Mouse (Mus musculus): ENCODE measurements around the gene Sfxn2.

Sfxn2 gene

GRCm38 (mm10) chr19:46572951-46573937, at the start of gene Sfxn2, which contains the start of gene Arl3:
TSS of gene Sfxn2 (plus strand) at chr19:46573365.
TSS of gene Arl3 (minus strand) at chr19:46573198.
- DNase-seq = peak; percentile 97

- peak; percentile 86 for DNase-seq
Observed at GRCm38 (mm10) chr19:46523480-46524151, 49.5 kb upstream of the Sfxn2 start.

GRCm38 (mm10) chr19:46524152-46524544, 49.0 kb upstream of the Sfxn2 start:
- no peak for DNase-seq

- peak; percentile 92 for DNase-seq
Observed at GRCm38 (mm10) chr19:46524601-46525321, 48.4 kb upstream of the Sfxn2 start.

- peak; percentile 36 for DNase-seq
Observed at GRCm38 (mm10) chr19:46525691-46526631, 47.2 kb upstream of the Sfxn2 start.

GRCm38 (mm10) chr19:46527632-46528528, 45.3 kb upstream of the Sfxn2 start:
- no peak for DNase-seq

GRCm38 (mm10) chr19:46528529-46529213, 44.5 kb upstream of the Sfxn2 start:
- DNase-seq = peak; percentile 89

- peak; percentile 22 for DNase-seq
Observed at GRCm38 (mm10) chr19:46529601-46530448, 43.3 kb upstream of the Sfxn2 start.

GRCm38 (mm10) chr19:46530449-46530990, 42.6 kb upstream of the Sfxn2 start:
- DNase-seq = peak; percentile 39

- DNase-seq = peak; percentile 54
Observed at GRCm38 (mm10) chr19:46531071-46532030, 41.8 kb upstream of the Sfxn2 start.

- peak; percentile 64 for DNase-seq
Observed at GRCm38 (mm10) chr19:46532031-46532688, 41.0 kb upstream of the Sfxn2 start.

GRCm38 (mm10) chr19:46533066-46533465, 40.1 kb upstream of the Sfxn2 start:
- no peak for DNase-seq

GRCm38 (mm10) chr19:46533525-46533924, 39.6 kb upstream of the Sfxn2 start:
- DNase-seq = no peak

GRCm38 (mm10) chr19:46534542-46535098, 38.5 kb upstream of the Sfxn2 start:
- DNase-seq = no peak

- DNase-seq = no peak
Observed at GRCm38 (mm10) chr19:46537357-46537756, 35.8 kb upstream of the Sfxn2 start.

- DNase-seq = peak; percentile 34
Observed at GRCm38 (mm10) chr19:46538213-46538612, 35.0 kb upstream of the Sfxn2 start.

- no peak for DNase-seq
Observed at GRCm38 (mm10) chr19:46542750-46543149, 30.4 kb upstream of the Sfxn2 start.
